Mouse (Mus musculus): ENCODE measurements around the gene Rab43. TPM values are rescaled to one million over a fixed set of nuclear protein-coding genes. Genes with fewer than 3 reads are reported as not detected.

Gene Rab43
- polyA plus RNA-seq, 1 experiment: 14.8 TPM

- no peak for TF ChIP-seq MAX (IDR thresholded peaks at IDR 0.05; ENCODE audit: low read depth)
- TF ChIP-seq E2F4 (IDR thresholded peaks at IDR 0.05; ENCODE audit: insufficient read depth): no peak
- no peak for TF ChIP-seq USF1 (IDR thresholded peaks at IDR 0.05; ENCODE audit: low read depth)
- no peak for TF ChIP-seq POLR2A (IDR thresholded peaks at IDR 0.05; ENCODE audit: insufficient read length, low read depth)
- no peak for TF ChIP-seq TCF12 (IDR thresholded peaks at IDR 0.05; ENCODE audit: insufficient read depth, poor library complexity, severe bottlenecking)
- TF ChIP-seq MYOG (IDR thresholded peaks at IDR 0.05; ENCODE audit: control insufficient read depth in 1 of 3, insufficient read depth in 1 of 3, insufficient read length in 2 of 3, low read depth in 2 of 3): no peak
- no peak for TF ChIP-seq REST (IDR thresholded peaks at IDR 0.05; ENCODE audit: insufficient read depth, insufficient read length)
- TF ChIP-seq POLR2AphosphoS2 (IDR thresholded peaks at IDR 0.05; ENCODE audit: insufficient read length, low read depth): no peak
- TF ChIP-seq MYOD1 (IDR thresholded peaks at IDR 0.05; ENCODE audit: control insufficient read depth in 1 of 3, insufficient read length in 2 of 3, low read depth in 2 of 3): no peak
- TF ChIP-seq TCF3 (IDR thresholded peaks at IDR 0.05; ENCODE audit: insufficient read length, low read depth): no peak
- TF ChIP-seq SRF (IDR thresholded peaks at IDR 0.05; ENCODE audit: control insufficient read depth, insufficient read length, low read depth): no peak
- TF ChIP-seq CEBPB (IDR thresholded peaks at IDR 0.05; ENCODE audit: insufficient read depth, poor library complexity, severe bottlenecking): no peak
- Histone ChIP-seq H3K79me2 (ENCODE audit: control insufficient read depth, insufficient read depth) (no peaks in the 10 kb centered on the region), H3K4me3 (no peak overlapping the region), H3ac (ENCODE audit: control insufficient read depth, insufficient read length) (no peak overlapping the region), H3K27me3 (ENCODE audit: control insufficient read depth, insufficient read depth, insufficient read length) (no peaks in the 10 kb centered on the region), H3K4me2 (ENCODE audit: low read depth) (no peak overlapping the region), H3K36me3 (ENCODE audit: control insufficient read depth, insufficient read depth) (no peaks in the 10 kb centered on the region)
These were observed 70.0 kb downstream of the Rab43 start for GRCm38 (mm10) chr6:87741978-87742377.

DNA sequence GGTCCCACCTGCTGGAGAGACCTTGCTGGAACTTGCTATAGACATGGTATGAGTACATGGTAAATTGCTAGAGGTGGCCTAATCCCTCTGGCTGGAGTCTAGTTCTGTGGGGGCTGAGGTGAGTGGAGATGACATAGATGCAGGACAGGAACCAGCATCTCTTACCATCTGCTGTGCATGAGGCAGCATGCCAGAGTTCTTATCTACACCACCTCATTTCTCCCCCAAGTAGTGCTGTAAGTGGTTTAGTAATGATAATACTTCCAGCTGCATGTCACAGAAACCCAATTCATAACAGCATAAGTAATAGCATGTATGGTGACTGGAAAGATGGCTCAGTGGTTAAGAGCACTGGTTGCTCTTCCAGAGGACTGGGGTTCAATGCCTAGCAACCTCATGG lies 71.5 kb downstream of the Rab43 start:
- no peak for TF ChIP-seq E2F4 (IDR thresholded peaks at IDR 0.05; ENCODE audit: insufficient read depth)
- no peak for TF ChIP-seq SRF (IDR thresholded peaks at IDR 0.05; ENCODE audit: control insufficient read depth, insufficient read length, low read depth)
- no peak for TF ChIP-seq MYOD1 (IDR thresholded peaks at IDR 0.05; ENCODE audit: control insufficient read depth in 1 of 3, insufficient read length in 2 of 3, low read depth in 2 of 3)
- TF ChIP-seq REST (IDR thresholded peaks at IDR 0.05; ENCODE audit: insufficient read depth, insufficient read length): no peak
- no peak for TF ChIP-seq USF1 (IDR thresholded peaks at IDR 0.05; ENCODE audit: low read depth)
- TF ChIP-seq POLR2AphosphoS2 (IDR thresholded peaks at IDR 0.05; ENCODE audit: insufficient read length, low read depth): no peak
- no peak for TF ChIP-seq MAX (IDR thresholded peaks at IDR 0.05; ENCODE audit: low read depth)
- TF ChIP-seq TCF3 (IDR thresholded peaks at IDR 0.05; ENCODE audit: insufficient read length, low read depth): no peak
- no peak for TF ChIP-seq TCF12 (IDR thresholded peaks at IDR 0.05; ENCODE audit: insufficient read depth, poor library complexity, severe bottlenecking)
- no peak for TF ChIP-seq POLR2A (IDR thresholded peaks at IDR 0.05; ENCODE audit: insufficient read length, low read depth)
- TF ChIP-seq MYOG (IDR thresholded peaks at IDR 0.05; ENCODE audit: control insufficient read depth in 1 of 3, insufficient read depth in 1 of 3, insufficient read length in 2 of 3, low read depth in 2 of 3): no peak
- no peak for TF ChIP-seq CEBPB (IDR thresholded peaks at IDR 0.05; ENCODE audit: insufficient read depth, poor library complexity, severe bottlenecking)

GRCm38 (mm10) chr6:87739898-87740297 lies 72.1 kb downstream of the Rab43 start:
- H3K27me3 ChIP-seq (ENCODE audit: control insufficient read depth, insufficient read depth, insufficient read length): peaks cover 3% of the 10 kb centered on the region
- no peak for TF ChIP-seq E2F4 (IDR thresholded peaks at IDR 0.05; ENCODE audit: insufficient read depth)
- no peak for TF ChIP-seq TCF12 (IDR thresholded peaks at IDR 0.05; ENCODE audit: insufficient read depth, poor library complexity, severe bottlenecking)
- TF ChIP-seq MYOD1 (IDR thresholded peaks at IDR 0.05; ENCODE audit: control insufficient read depth in 1 of 3, insufficient read length in 2 of 3, low read depth in 2 of 3): no peak
- TF ChIP-seq MAX (IDR thresholded peaks at IDR 0.05; ENCODE audit: low read depth): no peak
- TF ChIP-seq REST (IDR thresholded peaks at IDR 0.05; ENCODE audit: insufficient read depth, insufficient read length): no peak
- TF ChIP-seq POLR2AphosphoS2 (IDR thresholded peaks at IDR 0.05; ENCODE audit: insufficient read length, low read depth): no peak
- TF ChIP-seq MYOG (IDR thresholded peaks at IDR 0.05; ENCODE audit: control insufficient read depth in 1 of 3, insufficient read depth in 1 of 3, insufficient read length in 2 of 3, low read depth in 2 of 3): no peak
- no peak for TF ChIP-seq USF1 (IDR thresholded peaks at IDR 0.05; ENCODE audit: low read depth)
- TF ChIP-seq SRF (IDR thresholded peaks at IDR 0.05; ENCODE audit: control insufficient read depth, insufficient read length, low read depth): no peak
- TF ChIP-seq CEBPB (IDR thresholded peaks at IDR 0.05; ENCODE audit: insufficient read depth, poor library complexity, severe bottlenecking): no peak
- no peak for TF ChIP-seq POLR2A (IDR thresholded peaks at IDR 0.05; ENCODE audit: insufficient read length, low read depth)
- TF ChIP-seq TCF3 (IDR thresholded peaks at IDR 0.05; ENCODE audit: insufficient read length, low read depth): no peak
- H3K4me2 ChIP-seq (ENCODE audit: low read depth): no peak overlapping the region
- no peaks in the 10 kb centered on the region for H3K36me3 ChIP-seq (ENCODE audit: control insufficient read depth, insufficient read depth)
- no peak overlapping the region for H3K4me3 ChIP-seq
- no peak overlapping the region for H3ac ChIP-seq (ENCODE audit: control insufficient read depth, insufficient read length)
- H3K79me2 ChIP-seq (ENCODE audit: control insufficient read depth, insufficient read depth): no peaks in the 10 kb centered on the region

More for the DNA sequence above, 71.5 kb downstream of the Rab43 start:
- H3K4me3 ChIP-seq: no peak overlapping the region
- H3ac ChIP-seq (ENCODE audit: control insufficient read depth, insufficient read length): no peak overlapping the region
- H3K27me3 ChIP-seq (ENCODE audit: control insufficient read depth, insufficient read depth, insufficient read length): peaks cover 3% of the 10 kb centered on the region
- H3K4me2 ChIP-seq (ENCODE audit: low read depth): no peak overlapping the region
- H3K36me3 ChIP-seq (ENCODE audit: control insufficient read depth, insufficient read depth): no peaks in the 10 kb centered on the region
- no peaks in the 10 kb centered on the region for H3K79me2 ChIP-seq (ENCODE audit: control insufficient read depth, insufficient read depth)

Other genes starting within 250 kb of the Rab43 start
- gene Prokr1, start 221.4 kb downstream of the Rab43 start, polyA plus RNA-seq (2012; fragmentation: generic; extraction: Trizol): 0.25 TPM
- gene Aplf, start 140.0 kb downstream of the Rab43 start, polyA plus RNA-seq (2012; fragmentation: generic; extraction: Trizol): 4.1 TPM
- gene Efcc1, start 81.3 kb downstream of the Rab43 start, polyA plus RNA-seq (2012; fragmentation: generic; extraction: Trizol): 0.04 TPM
- gene Gp9, start 34.1 kb downstream of the Rab43 start, polyA plus RNA-seq (2012; fragmentation: generic; extraction: Trizol): not detected
- gene Gm45140, start 23.6 kb upstream of the Rab43 start, polyA plus RNA-seq (2012; fragmentation: generic; extraction: Trizol): 2.6 TPM
- gene Isy1, start 26.6 kb upstream of the Rab43 start, polyA plus RNA-seq (2012; fragmentation: generic; extraction: Trizol): 21.1 TPM
- gene Cnbp, start 38.9 kb upstream of the Rab43 start, polyA plus RNA-seq (2012; fragmentation: generic; extraction: Trizol): 196 TPM
- 94.2 TPM for gene Copg1, start 75.7 kb upstream of the Rab43 start, polyA plus RNA-seq (2012; fragmentation: generic; extraction: Trizol)
- gene Hmces, start 101.8 kb upstream of the Rab43 start, polyA plus RNA-seq (2012; fragmentation: generic; extraction: Trizol): 28.1 TPM
- gene H1fx, start 169.5 kb upstream of the Rab43 start, polyA plus RNA-seq (2012; fragmentation: generic; extraction: Trizol): 84.3 TPM
- gene Rab7, start 233.1 kb upstream of the Rab43 start, polyA plus RNA-seq (2012; fragmentation: generic; extraction: Trizol): 181 TPM

Data from myocyte (in vitro differentiated cells).